Mouse (Mus musculus): ENCODE measurements around the gene Timp3. TPM values are rescaled to one million over a fixed set of nuclear protein-coding genes. Genes with fewer than 3 reads are reported as not detected.

Timp3 gene
- total RNA-seq, 4 experiments from 2014 or later: 495 to 753 (median 629) TPM

DNA sequence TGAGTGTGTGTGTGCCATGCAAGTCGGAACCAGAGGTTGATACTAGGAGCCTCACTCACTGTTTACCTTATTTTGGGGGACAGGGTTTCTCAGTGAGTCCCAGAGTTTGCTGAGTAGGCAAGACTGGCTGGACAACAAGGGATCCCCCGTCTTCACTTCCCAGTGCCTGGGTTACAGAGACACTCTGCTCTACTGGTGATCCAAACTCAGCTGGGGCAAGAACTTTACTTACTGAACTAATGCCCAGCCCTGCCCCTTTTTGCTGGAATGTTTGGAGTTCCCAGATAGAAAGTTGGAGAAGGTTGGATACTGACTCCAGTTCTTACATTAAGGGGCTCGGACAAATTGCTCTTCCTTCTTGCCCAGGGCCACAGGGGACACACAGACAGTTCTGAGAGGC is 89.2 kb downstream of the Timp3 start:
- no peak for DNase-seq

- DNase-seq: no peak
Measured at GRCm38 (mm10) chr10:86389913-86390312, 89.7 kb downstream of the Timp3 start.

GRCm38 (mm10) chr10:86392399-86392798 is 92.2 kb downstream of the Timp3 start:
- DNase-seq: no peak

DNA sequence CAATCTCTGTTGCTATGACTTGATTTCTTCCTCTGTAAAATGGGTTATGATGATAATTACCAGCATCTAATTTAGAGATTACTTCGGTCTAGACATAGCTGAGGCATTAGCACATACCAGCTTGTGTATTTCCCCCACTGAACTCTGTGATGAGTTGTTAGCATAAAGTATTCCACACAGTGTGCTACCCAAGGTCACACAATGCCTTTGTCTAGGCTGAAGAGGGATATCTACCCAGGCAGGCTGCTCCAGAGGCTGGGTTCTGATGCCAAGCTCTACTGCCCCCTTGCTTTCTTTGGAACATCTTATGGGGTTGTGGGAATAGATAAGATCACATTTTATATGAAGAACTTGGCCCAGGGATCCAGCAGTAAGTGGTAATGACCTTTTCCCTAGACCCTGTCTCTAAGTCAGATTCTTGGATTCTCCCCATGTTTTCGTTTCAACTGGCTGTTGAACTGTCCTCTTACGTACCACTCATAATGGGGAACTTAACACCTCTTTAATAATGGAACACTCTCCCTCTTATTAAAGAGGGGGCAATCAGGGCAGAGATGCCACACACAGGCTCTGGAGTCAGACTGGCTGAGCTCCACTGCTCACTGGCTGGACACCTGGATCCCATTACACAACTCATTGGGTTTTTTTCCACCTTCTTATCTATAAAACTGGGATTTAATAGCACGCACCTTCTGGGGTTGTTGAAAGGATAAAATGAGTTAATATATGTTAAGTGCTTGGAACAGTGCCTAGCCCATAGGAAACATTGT is 97.6 kb downstream of the Timp3 start:
- DNase-seq: no peak

- no peak for DNase-seq
Measured at GRCm38 (mm10) chr10:86398347-86398720, 98.2 kb downstream of the Timp3 start.

Other genes with a start within 250 kb of the Timp3 start
- gene Syn3, start 198.5 kb downstream of the Timp3 start, total RNA-seq (2022): 1 to 10 TPM; 3.7 to 5.7 (median 4.2) TPM

All from adrenal gland, adult 8-10 months (tissue).